Mouse (Mus musculus) ES-E14 (cell line): ENCODE data around the gene Kif26b.

ENCODE experiments used
- CHD2 ChIP-seq: IDR thresholded peaks from 2 replicates; pipeline ENCODE4 v1.6.1; 2014; ENCODE audit warnings: mild to moderate bottlenecking, low read depth, low read length, inconsistent platforms
- HCFC1 ChIP-seq: IDR thresholded peaks from 2 replicates; pipeline ENCODE4 v1.6.1; 2012; ENCODE audit warnings: low read length, inconsistent platforms, borderline replicate concordance; ENCODE audit not compliant: insufficient read depth
- MAFK ChIP-seq: IDR thresholded peaks from 2 replicates; pipeline ENCODE4 v1.6.1; 2014; ENCODE audit warnings: mild to moderate bottlenecking, low read depth, low read length, inconsistent platforms; ENCODE audit not compliant: insufficient read depth
- ZC3H11A ChIP-seq: IDR thresholded peaks from 2 replicates; pipeline ENCODE4 v1.6.1; 2012; ENCODE audit warnings: low read depth, mild to moderate bottlenecking, inconsistent platforms, low read length, borderline replicate concordance
- ZNF384 ChIP-seq: IDR thresholded peaks from 2 replicates; pipeline ENCODE4 v1.6.1; 2012; ENCODE audit warnings: low read depth, low read length, inconsistent platforms

- TF ChIP-seq ZC3H11A (no peak), MAFK (no peak), CHD2 (no peak), ZNF384 (no peak), HCFC1 (no peak)
Observed at GRCm38 (mm10) chr1:178677630-178678221, 148.8 kb downstream of the Kif26b start.
